Mouse (Mus musculus) heart, postnatal 10 days (tissue): ENCODE data around the gene Dclre1c. TPM values are rescaled to one million over a fixed set of nuclear protein-coding genes. Genes with fewer than 3 reads are reported as not detected.
"Not testable (repeated sequence)": the region's sequence is repeated elsewhere in the genome, so short reads cannot be mapped to it uniquely, and the experiment has no call there.

Experiments
- DNase-seq, 2 experiments: peaks; one replicate each; pipeline ENCODE4 v3.0.0; 2021
- intact Hi-C: fragments of 180-260 bp; cut with DNase I; formaldehyde crosslinking; loops from one replicate; pipeline ENCODE4 v1.15.1; 2025
- total RNA-seq, 2 experiments: library from RNA; stranded (reverse); gene quantifications; 2 replicates each; pipeline ENCODE4 v1.2.3; 2021

Dclre1c gene
- 1 to 10 TPM; 2.6 to 4.1 TPM for total RNA-seq

DNA sequence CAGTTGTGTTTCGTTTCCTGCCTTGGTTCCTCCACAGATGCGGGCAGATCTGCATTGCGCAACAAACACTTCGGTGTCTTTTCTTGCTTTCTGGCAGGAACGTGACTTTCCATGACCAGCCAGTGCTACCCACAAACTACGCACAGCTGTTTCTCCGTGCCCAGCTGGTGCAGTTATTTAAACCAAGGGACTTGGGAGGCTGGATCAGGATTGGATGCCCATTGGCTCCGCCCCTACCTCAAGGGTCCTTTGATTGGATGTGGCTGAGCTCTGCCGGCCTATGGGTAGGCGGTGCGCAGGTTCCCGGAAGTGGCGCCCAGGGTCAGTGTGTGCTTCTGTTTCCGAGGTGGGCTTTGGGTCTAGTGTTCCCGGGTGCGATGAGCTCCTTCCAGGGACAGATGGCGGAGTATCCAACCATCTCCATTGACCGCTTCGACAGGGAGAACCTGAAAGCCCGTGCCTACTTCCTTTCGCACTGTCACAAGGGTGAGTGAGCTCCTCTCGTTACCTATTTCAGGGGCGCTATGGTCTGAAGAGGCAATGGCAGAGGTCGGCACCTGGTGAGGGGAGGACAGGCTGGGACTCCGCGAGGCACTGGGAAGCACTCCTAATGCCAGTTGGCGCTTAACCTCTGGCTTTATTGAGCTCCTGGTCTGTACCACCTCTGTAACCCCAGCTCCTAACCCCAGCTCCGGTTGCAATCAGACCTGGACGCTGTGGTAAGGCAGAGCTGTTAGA lies at the start of gene Dclre1c:
Gene Dclre1c (plus strand): TSS at position 291 of the 738 bp plus-strand sequence.
- intact Hi-C loops: no loop called here
- DNase-seq: peak; percentile 92

DNA sequence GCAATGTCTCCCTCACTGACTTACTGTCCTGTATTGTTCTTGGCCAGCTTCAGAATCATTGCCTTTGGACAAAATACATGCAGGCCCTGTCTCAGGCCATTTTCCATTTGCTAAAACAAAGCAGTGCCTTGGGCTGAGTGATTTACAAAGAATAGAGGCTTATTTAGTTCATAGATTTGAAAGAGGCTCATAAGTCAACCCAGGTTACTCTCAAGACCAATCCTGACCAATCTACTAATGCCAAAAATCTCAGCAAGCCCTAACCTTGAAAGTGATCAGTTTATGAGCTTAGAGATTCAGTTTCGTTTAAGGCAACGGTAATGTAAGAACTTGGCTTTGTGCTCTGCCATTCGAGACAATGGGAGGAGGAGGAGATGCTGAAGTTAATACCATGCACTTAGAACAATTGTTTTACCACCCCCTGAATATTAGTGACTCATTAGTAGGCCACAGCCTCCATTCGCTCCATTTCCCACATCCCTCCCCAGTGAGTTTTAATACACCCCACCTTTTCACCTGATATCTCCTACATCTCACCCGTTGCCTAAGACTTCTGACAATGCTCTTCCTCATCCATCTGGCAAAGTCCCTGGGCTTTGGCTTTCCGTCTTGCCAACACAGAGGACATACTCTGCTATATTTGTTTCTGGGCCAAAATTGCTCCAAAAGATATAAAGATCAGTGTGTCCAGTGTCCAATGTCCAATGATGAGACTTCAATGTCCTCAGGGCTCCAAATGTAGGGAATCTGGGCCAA lies 36.6 kb upstream of the Dclre1c start:
- intact Hi-C loops: no loop called here

DNA sequence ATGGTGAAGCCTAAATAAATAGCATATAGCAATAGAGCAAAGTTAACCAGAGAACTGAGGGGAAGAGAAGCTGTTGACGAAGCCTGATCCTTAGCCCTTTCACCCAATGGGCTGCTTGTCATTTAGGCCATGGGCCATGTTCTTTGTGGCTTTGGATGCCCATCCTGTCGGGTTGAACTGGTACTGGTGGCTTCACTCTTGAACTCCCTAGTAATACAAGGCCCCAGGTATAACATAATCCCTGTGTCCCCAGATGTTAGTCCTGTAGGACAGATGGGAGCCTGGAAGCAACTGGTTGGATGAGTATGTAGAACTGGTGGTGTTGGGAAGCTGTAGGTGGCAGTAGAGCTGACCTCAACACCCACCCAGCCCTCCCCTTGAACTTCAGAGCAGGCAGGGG lies 32.0 kb upstream of the Dclre1c start:
- intact Hi-C loops: no loop called here
- DNase-seq: no peak

More for the DNA sequence above, 36.6 kb upstream of the Dclre1c start:
- no peak for DNase-seq

DNA sequence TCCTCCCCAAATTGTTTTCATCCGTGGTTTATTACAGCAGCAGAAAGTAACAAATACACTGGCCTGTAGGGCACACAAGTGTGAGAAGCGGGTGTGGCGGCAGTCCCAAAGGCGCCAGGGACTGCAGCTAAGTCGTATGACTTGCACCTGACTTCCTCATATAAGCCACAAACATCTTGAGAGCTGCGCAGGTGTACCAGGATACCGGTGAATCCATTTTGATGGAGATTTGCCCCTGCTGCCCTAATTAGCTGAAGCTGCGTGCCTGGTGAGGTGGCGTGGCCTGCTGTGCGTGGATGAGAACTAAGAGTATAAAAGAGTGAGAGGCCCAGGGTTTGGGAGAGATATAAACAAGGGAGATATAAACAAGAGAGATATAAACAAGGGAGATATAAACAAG lies 26.8 kb upstream of the Dclre1c start, which contains the start of gene Olah:
Gene Olah (minus strand): TSS at position 101 of the 400 bp plus-strand sequence.
- DNase-seq, intact Hi-C loops: not testable (repeated sequence)

DNA sequence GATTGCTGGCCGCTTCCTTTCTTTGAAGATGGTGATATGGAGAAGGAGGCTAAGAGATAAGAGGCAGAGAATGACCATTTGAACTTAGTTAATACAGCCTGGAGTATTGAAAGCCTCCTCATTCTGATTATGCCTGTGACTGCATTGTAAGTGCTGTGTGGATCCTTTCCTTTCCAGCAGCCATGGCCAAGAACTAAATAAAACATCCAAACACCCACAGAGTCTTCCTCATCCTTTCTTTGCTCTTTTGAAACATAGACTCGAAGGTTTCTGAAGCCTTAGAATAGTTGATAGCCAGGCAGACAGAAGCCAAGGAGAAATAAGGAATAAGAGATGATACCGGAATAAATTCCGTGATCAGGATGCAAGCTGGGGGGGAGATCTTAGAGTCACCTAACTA lies 17.9 kb upstream of the Dclre1c start:
- DNase-seq: no peak
- intact Hi-C loops: no loop called here

DNA sequence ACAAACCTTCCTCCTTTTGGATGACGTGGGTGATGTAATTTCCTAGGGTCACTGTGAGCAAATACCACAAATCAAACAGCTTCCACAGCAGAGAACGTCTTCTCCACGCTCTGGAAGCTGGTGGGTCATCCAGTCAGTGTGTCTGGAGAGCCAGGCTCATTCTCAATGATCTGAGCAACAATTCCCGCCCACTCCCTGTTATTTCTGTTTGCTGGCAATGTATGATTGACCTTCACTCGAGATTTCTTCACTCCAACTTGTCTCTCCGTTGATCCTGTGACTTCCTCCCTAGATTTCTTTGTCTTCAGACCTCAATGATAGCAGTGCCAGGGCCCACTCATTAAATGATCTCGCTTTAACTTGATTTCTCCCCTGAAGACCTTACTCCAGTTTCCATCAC lies 16.2 kb upstream of the Dclre1c start:
- intact Hi-C loops: no loop called here
- DNase-seq: no peak

DNA sequence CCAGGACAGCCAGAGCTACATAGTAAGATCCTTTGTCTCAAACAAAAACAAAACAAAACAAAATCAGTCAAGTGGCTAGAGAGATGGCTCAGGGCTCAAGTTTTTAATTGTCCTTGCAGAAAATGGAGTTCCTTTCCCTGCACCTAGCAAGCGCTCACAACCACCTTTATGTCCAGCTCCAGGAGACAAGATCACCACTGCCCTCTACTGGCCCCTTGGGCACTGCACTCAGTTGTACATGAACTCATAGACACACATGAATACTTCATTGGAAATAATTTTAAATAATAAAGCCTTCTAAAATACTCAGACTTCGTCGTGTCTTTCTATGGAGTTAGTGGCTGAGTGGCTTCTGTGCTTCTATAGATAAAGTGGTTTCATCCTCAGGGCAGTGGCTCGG lies 9.7 kb upstream of the Dclre1c start:
- DNase-seq: peak; percentile 48 to 66

DNA sequence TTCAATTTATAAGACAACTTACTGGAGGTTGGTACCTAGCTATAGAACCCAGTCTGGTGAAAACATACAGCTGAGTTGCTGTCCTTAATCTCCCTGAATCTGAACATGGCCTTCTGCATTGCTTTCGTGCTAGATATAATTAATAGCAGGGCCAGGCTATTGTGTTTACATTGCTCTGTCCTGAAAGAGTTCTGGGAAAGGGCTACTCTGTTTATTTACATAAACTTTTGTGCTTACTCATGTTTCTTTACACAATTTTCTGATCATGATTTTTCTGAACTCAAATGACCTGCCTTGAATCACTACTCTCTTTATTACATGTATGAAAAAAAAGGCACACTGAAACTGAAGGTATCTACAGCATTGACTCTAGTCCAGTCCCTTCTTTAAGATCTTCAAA lies 8.3 kb upstream of the Dclre1c start:
- intact Hi-C loops: loop anchor here (5.0 kb wide), 1 partner anchor 78 kb away; the partner anchor contains the start of gene Acbd7
- no peak for DNase-seq

More for the DNA sequence above, 9.7 kb upstream of the Dclre1c start:
- intact Hi-C loops: loop anchor here (5.0 kb wide), 1 partner anchor 322 kb away; no protein-coding TSS in a partner anchor

DNA sequence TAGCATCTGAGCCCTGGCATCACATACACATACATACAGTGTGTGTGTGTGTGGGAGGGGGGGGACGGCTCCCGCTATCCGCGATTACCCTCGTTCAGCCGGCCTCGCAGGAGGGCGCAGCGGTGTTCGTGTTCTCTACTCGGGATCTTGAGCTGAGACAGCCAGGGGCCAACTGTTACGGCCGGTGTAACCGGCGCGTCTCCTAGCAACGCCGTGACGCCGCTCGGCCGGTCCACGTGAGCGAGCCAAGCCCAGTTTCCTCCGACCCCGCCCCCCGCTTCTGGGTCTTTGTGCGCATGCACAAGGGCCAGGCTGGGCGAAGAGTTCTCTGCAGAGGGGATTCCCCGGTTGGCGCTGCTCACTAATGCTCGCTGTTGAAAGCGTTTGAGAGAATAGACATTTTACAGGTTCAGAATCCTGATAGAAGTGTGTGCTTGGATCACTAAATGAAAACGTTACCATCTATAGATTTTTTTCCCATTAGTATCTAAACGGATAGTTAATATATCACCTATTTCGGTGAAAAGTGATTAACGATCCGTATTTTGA lies 5.0 kb upstream of the Dclre1c start:
- DNase-seq: peak; percentile 97 to 98
- intact Hi-C loops: loop anchor here (5.0 kb wide), 1 partner anchor 82 kb away; the partner anchor contains the start of gene Acbd7

DNA sequence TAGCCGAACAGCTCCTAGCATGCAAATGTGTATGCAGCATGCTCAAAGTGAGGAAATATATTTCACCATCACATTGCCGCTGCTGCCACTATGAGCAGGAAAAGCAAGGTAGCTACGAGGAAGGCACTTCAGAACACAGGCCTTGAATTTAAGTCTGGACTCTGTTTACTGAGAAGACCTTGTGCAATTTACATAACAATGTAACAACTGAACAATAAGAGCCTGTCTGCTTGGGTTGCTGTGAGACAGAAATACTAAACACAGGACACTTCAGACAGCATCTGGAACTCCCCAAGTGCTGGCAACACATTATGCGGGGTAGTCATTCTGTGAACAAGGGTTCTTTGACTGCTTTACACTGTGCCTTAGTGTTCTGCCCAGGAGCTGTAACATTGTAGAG lies 3.8 kb upstream of the Dclre1c start:
- no peak for DNase-seq
- intact Hi-C loops: loop anchor here (2.0 kb wide), 1 partner anchor 55 kb away; the partner anchor contains the start of gene Suv39h2

DNA sequence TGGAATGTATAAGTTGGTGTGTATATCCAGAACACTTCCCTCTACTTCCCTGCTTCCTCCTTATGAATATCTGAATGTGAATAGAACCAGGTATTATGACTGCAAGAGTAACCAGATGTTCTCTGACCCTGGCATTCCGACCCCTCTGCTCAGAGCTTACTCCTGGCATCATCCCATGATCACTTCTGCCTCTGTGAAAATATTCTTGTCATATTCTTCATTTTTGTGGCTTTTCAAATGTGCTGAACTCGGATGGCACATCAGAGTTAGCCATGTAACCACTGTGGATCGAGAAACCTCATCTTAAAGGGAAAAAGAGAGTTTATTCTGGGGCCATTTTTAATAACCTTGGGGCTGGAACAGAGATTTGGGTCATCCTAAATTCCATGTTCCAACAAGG lies 1.4 kb upstream of the Dclre1c start, which contains the start of gene Meig1:
Gene Meig1 (minus strand): TSS at position 101 of the 400 bp plus-strand sequence.
- no peak for DNase-seq
- intact Hi-C loops: no loop called here

DNA sequence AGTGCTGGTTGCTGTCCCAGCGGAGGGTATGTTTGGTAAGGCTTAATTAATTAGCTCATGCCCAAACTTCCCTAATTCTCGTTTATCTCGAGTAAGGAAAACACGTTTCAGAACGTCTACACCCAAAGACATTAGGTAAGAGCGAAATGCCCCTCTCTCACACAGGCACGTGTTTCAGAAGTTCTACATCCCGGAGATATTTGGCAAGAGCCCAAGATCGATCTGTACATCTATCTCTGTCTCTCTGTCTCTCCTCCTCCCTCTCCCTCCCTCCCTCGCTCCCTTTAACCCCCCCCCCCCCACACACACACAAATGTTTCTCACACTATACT lies 614 bp downstream of the Dclre1c start:
- no peak for DNase-seq
- intact Hi-C loops: no loop called here

DNA sequence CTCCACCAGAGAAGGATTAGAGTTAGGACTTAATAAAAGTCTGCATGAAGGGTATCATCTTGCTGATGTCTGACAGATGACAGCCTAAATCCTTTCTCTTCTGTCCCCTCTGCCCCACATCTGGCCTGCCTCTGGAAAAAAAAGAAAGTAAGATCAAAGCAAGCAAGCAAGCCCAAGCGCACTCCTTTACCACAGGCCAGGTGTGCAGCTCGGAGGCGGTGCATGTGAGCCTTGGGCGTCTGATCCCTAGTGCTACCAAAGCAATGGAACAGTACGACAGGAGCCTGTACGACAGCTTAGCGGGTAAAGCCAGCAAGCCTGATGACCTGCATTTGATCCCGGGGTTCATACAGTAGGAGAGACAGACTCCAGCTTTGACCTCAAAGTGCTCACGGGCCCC lies 7.0 kb downstream of the Dclre1c start:
- no peak for DNase-seq
- intact Hi-C loops: no loop called here

DNA sequence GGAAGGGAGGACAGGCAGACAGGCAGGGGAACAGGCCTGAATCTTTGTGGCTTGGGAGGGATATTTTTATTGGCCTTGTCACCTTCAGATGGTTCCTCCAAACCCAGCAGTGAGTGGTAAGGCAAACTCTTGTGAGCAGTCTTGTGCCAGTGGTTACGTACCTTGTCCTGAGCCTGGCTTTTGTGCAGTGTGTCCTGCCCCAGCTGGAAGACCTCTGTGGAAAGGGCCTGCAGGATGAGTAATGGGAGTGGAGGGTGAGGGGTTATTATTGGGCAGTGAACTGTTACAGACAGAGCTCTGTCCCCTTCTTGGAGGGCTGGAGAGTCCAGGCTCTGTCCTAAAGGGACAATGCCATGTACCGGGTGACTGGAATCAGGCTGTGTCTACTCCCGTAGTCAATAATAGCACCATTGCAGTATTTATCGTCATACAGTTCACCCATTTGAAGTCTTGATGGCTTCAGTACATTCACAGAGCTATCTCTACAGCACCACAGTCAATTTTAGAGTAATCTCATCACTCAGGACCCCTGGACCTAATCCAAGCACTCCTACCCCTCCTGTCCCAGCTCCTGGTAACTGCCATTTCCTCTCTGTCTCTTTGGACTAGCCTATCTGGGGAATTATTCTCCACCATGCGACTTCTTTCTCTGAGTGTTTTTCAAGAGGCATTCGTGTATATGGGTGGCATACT lies 11.6 kb downstream of the Dclre1c start:
- DNase-seq: no peak
- intact Hi-C loops: no loop called here

DNA sequence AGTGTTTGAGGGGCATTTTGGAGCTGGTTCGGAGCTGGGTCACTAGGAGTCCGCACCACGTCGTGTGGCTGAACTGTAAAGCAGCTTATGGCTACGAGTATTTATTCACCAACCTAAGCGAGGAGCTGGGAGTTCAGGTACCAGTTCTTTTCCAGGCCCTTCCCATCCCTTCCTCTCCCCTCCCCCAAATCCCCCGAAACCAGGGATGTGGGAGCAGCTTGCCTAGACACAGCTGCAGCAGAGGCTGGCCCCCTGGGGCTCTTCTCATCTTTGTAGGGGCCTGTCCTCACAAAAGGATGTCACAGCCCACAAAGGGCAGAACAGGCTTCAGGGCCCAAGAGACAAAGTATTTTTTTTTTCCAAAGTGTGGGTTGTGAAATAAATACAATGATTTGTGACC lies 14.0 kb downstream of the Dclre1c start:
- DNase-seq: no peak
- intact Hi-C loops: no loop called here

DNA sequence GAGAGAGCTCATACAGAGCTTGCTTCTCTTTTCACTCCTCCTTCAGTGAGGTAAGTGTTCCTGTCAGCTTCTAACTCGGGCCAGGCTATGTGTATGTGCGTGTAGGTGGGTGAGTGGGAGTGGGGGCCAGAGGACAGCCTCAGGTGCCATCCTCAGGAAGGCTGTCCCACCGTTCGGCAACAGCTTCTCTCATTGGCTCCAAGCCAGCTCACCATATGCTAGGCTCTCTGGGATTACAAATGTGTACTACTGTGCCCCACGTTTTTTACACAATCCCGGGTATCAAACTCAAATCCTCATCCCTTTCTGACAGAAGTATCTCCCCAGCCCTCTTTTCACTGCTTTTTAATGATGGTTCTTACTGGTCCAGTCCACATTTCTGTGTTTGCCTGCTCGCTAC lies 20.3 kb downstream of the Dclre1c start:
- intact Hi-C loops: no loop called here
- DNase-seq: no peak

DNA sequence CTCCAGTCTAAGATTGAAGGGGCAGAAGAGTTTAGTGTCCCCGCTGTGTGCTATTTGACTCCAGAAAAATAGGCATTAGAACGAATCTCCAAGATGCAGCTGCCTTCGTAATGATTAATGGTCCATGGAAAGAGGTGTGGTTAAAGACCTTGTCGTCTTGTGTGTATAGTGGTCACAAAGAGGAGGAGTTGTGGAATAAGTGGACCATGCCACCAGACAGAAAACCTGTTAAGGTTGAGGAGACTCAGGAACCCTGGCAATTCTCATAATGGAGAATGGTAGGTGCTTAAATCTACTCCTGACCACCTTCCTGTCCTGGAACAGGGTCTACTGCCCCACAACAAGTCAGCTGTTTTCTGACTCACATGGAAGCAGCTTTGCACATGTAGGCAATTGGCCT lies 22.1 kb downstream of the Dclre1c start:
- no peak for DNase-seq
- intact Hi-C loops: no loop called here

DNA sequence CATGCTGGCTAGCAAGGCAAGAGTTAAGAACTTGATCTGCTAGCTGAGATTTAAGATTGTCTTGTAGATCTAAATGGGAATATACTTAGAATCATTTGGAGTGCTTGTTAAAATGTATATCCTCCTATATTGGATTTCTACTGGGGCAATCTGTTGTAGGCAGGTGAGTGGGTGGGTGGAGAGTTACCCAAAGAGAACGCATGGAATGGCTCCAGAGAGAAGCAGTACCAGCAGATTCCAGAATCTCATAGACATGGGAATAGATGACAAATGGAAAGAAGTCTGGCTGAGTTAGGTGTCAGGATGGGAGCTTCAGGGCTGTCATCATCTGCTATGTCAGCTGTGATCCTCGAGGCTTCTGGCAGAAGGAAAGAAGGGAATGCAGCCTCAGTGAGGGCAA lies 25.5 kb downstream of the Dclre1c start:
- intact Hi-C loops: no loop called here
- no peak for DNase-seq

DNA sequence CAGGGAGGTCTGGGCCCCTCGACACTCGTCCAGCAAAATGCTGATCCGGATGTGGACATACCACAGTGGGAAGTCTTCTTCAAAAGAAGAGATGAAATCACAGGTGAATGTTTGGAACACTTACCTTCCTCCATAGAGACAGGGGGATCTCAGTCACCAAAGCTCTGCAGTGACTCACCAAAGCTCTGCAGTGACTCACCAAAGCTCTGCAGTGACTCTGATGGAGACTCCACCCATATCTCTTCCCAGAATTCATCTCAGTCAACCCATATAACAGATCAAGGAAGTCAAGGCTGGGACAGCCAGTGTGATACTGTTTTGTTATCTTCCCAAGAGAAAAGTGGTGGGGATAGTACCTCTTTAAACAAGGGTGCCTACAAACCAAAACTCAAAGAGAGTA lies 29.2 kb downstream of the Dclre1c start:
- intact Hi-C loops: no loop called here
- DNase-seq: no peak

DNA sequence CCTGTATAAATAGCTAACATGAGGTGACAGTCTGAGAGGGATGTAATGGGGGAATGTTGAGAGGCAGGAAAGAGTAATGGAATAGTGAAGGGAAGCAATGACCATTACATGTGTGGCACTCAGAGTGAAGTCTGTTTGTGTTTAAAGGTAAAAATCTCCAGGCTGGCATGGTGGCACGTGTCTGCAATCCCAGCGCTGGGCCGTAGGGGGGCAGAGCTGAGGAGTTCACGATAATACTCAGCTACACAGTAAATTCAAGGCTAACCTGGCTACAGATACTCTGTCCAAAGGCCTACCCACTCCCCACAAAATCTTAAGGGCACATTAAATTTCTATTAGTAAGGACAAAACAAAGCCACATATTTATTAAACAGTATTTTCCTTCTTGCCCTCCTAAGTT lies 32.7 kb downstream of the Dclre1c start:
- intact Hi-C loops: no loop called here

DNA sequence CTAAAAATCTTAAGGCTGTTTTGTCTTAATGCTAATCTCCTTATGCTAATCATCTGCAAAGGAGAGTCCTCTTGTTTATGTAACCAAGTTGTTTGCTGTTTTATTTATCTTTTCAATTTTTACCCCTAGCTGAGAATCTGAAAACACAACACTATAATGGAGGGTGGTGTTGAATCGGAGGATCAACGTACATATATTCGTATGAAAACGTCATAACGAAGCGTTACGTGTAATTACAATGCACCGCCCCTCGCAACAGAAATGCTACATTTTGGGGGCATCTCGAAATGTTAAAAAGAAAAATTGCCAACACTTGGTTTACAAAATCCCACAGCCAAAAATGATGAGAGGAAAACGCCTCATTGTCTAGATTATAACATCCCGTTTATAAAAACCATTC lies 50.0 kb downstream of the Dclre1c start:
- intact Hi-C loops: loop anchor here (2.0 kb wide), 2 partner anchors 39 to 53 kb away; partner anchors contain the start of genes Cdnf, Gm45902 and Hspa14
- DNase-seq: no peak

More for the DNA sequence above, 32.7 kb downstream of the Dclre1c start:
- DNase-seq: no peak
